In genomic region chr12:82935767-82936166, GRCm38 (mm10) we compare ENCODE assay signal across 30 mouse cellular contexts.
A peak's percentile ranks its signal among the peaks of the same experiment; 100 is the strongest.
DNase-seq lines count a peak whose midpoint lies in the region; ATAC-seq and TF ChIP-seq lines count a peak whose summit lies in the region.
"Had no signal": no experiment of that assay in that cellular context is flagged by ENCODE, and none has a peak within 500 bp of the region (broad histone marks: within the 10 kb centered on the region; RNA-seq: fewer than 3 reads in every experiment).

No protein-coding gene starts in this region.

- no peak for ATAC-seq in heart, embryonic 12.5 days (ENCODE audit: insufficient number of reproducible peaks, low FRiP score)
- ATAC-seq in heart, postnatal 0 days (ENCODE audit: insufficient read depth, low read depth), result no peak
- ATAC-seq: activated CD4-positive, CD25-positive, alpha-beta regulatory T cell, adult 4 months; forebrain, postnatal 0 days; liver, postnatal 0 days; midbrain, embryonic 16.5 days had no signal

- no peaks in the 10 kb centered on the region for H3K36me3 ChIP-seq in heart, embryonic 12.5 days
- H3K36me3 ChIP-seq in heart, postnatal 0 days (replicated peaks; ENCODE audit: control insufficient read depth, insufficient read depth, low read length), result no peaks in the 10 kb centered on the region
- H3K36me3 ChIP-seq: embryonic facial prominence, embryonic 13.5 days; forebrain, embryonic 12.5 days; hindbrain, embryonic 12.5 days; kidney, embryonic 15.5 days; limb, embryonic 13.5 days; midbrain, embryonic 10.5 days had no signal

- H3K27ac ChIP-seq in heart, embryonic 12.5 days (ENCODE audit: poor library complexity, severe bottlenecking), result peak overlapping the region; percentile 82
- peak overlapping the region; percentile 86 for H3K27ac ChIP-seq in heart, postnatal 0 days (ENCODE audit: low read depth)
- peak overlapping the region; percentile 11; the same call in 1 of the 2 replicates for H3K27ac ChIP-seq in embryonic fibroblast, embryonic 13.5 days (ENCODE audit: insufficient read depth, low read length)
- H3K27ac ChIP-seq: embryonic facial prominence, embryonic 13.5 days; forebrain, embryonic 12.5 days; hindbrain, embryonic 12.5 days; hindbrain, postnatal 0 days; kidney, embryonic 15.5 days; layer of hippocampus, adult 2 months; left cerebral cortex, adult 2 months; limb, embryonic 13.5 days; midbrain, embryonic 10.5 days had no signal

- no peaks in the 10 kb centered on the region for H3K9me3 ChIP-seq in heart, embryonic 12.5 days (replicated peaks)
- H3K9me3 ChIP-seq in heart, postnatal 0 days (replicated peaks; ENCODE audit: control insufficient read depth, low read length), result no peaks in the 10 kb centered on the region
- H3K9me3 ChIP-seq: embryonic facial prominence, embryonic 13.5 days; forebrain, embryonic 12.5 days; hindbrain, embryonic 12.5 days; kidney, embryonic 15.5 days; limb, embryonic 13.5 days; midbrain, embryonic 10.5 days had no signal

- no peak for TF ChIP-seq EP300 in heart, postnatal 0 days (IDR thresholded peaks at IDR 0.05; ENCODE audit: low read depth)

- intact Hi-C loops in heart, postnatal 25 days (cut with DNase I), result no loop called here

- H3K4me3 ChIP-seq in heart, embryonic 12.5 days, result no peak overlapping the region
- no peak overlapping the region for H3K4me3 ChIP-seq in heart, postnatal 0 days (ENCODE audit: low read depth, low read length)
- no peak overlapping the region for H3K4me3 ChIP-seq in embryonic fibroblast, embryonic 13.5 days (ENCODE audit: insufficient read depth, low read length)
- H3K4me3 ChIP-seq: embryonic facial prominence, embryonic 13.5 days; erythroblast, embryonic 14.5 days; forebrain, embryonic 12.5 days; hindbrain, embryonic 12.5 days; kidney, embryonic 15.5 days; layer of hippocampus, adult 2 months; left cerebral cortex, adult 2 months; limb, embryonic 13.5 days; midbrain, embryonic 10.5 days; myocyte had no signal

- TF ChIP-seq CTCF in heart, postnatal 0 days (IDR thresholded peaks at IDR 0.05; ENCODE audit: low read depth), result no peak
- TF ChIP-seq CTCF in embryonic fibroblast, embryonic 13.5 days (IDR thresholded peaks at IDR 0.05; ENCODE audit: borderline replicate concordance, insufficient read depth, low read length), result no peak

- no peak overlapping the region for H3K4me2 ChIP-seq in heart, embryonic 12.5 days
- no peak overlapping the region for H3K4me2 ChIP-seq in heart, postnatal 0 days (ENCODE audit: low read depth, low read length)
- H3K4me2 ChIP-seq: embryonic facial prominence, embryonic 13.5 days; forebrain, embryonic 12.5 days; hindbrain, embryonic 12.5 days; kidney, embryonic 15.5 days; limb, embryonic 13.5 days; liver, embryonic 11.5 days had no signal

- peaks cover 30% of the 10 kb centered on the region for H3K4me1 ChIP-seq in heart, embryonic 12.5 days (replicated peaks)
- peaks cover 22% of the 10 kb centered on the region for H3K4me1 ChIP-seq in heart, postnatal 0 days (ENCODE audit: control insufficient read depth, insufficient read depth)
- peaks cover 11% of the 10 kb centered on the region; the same call in 1 of the 2 replicates for H3K4me1 ChIP-seq in embryonic fibroblast, embryonic 13.5 days (ENCODE audit: control insufficient read depth, insufficient read depth, low read length)
- H3K4me1 ChIP-seq: forebrain, embryonic 12.5 days; hindbrain, embryonic 12.5 days; kidney, embryonic 15.5 days; midbrain, embryonic 10.5 days had no signal

- H3K27me3 ChIP-seq in heart, embryonic 12.5 days (replicated peaks), result no peaks in the 10 kb centered on the region
- H3K27me3 ChIP-seq in heart, postnatal 0 days (ENCODE audit: control insufficient read depth, insufficient read depth, low read length), result no peaks in the 10 kb centered on the region
- H3K27me3 ChIP-seq: embryonic facial prominence, embryonic 13.5 days; forebrain, embryonic 12.5 days; hindbrain, embryonic 12.5 days; kidney, embryonic 15.5 days had no signal

- TF ChIP-seq POLR2A in embryonic fibroblast, embryonic 13.5 days (IDR thresholded peaks at IDR 0.05; ENCODE audit: low read depth, low read length), result no peak

- WGBS in heart, embryonic 12.5 days, result 55% methylated on average over 1 of the region's 1 CpGs
- WGBS in heart, postnatal 0 days, result 26% methylated on average over 1 of the region's 1 CpGs

- H3K9ac ChIP-seq in heart, embryonic 12.5 days, result no peak overlapping the region
- no peak overlapping the region for H3K9ac ChIP-seq in heart, postnatal 0 days (replicated peaks; ENCODE audit: low read depth, low read length)
- H3K9ac ChIP-seq: embryonic facial prominence, embryonic 13.5 days; forebrain, embryonic 12.5 days; forebrain, postnatal 0 days; hindbrain, embryonic 12.5 days; kidney, embryonic 15.5 days; limb, embryonic 13.5 days; liver, postnatal 0 days had no signal

- DNase-seq in heart, adult 11 months, result no peak
- no peak for DNase-seq in heart, postnatal 0 days (ENCODE audit: low spot score)
- DNase-seq in heart, postnatal 25 days (ENCODE audit: low spot score), result no peak
- peak; percentile 19 for DNase-seq in 3T3-L1 (ENCODE audit: low read depth, low spot score)
- no peak for DNase-seq in thymus, postnatal 36 days
- no peak for DNase-seq in ovary, postnatal 36 days (ENCODE audit: low spot score)
- DNase-seq: B cell, adult 2 months; cerebellum, adult 18-20 months; cerebellum, postnatal 10 days; forebrain, postnatal 0 days; gastrocnemius, postnatal 10 days; liver, postnatal 0 days; retina, postnatal 1 day; right cerebral cortex, postnatal 14 days had no signal

Comparison
In these comparisons a context has a peak if more than half of its experiments do, and no peak if none do; other contexts are left out.
1. H3K27ac ChIP-seq: peak in every context shown above with its lines; median percentile 86 in heart, postnatal 0 days; 82 in heart, embryonic 12.5 days; 11 in embryonic fibroblast, embryonic 13.5 days.